Mouse (Mus musculus): ENCODE measurements around the gene Sfrp2. TPM values are rescaled to one million over a fixed set of nuclear protein-coding genes. Genes with fewer than 3 reads are reported as not detected.

Sfrp2 gene
- total RNA-seq, 2 experiments from 2014 or later = 1.4 to 3.0 TPM

Other genes starting within 250 kb of the Sfrp2 start
- gene Tlr2, start 75.4 kb downstream of the Sfrp2 start, total RNA-seq (2021) = under 1 TPM; 0.27 to 0.55 TPM